Mouse (Mus musculus) megakaryocyte, embryonic 14.5 days (primary cell): Measurements from ENCODE around the gene Gpr18.

Experiments
- FLI1 ChIP-seq: IDR thresholded peaks from 2 replicates; pipeline ENCODE4 v1.6.1; 2012; ENCODE audit warnings: low read length, inconsistent platforms, mixed read lengths
- GATA1 ChIP-seq: IDR thresholded peaks from 3 replicates; pipeline ENCODE4 v1.6.1; 2012; ENCODE audit warnings: mixed read lengths, low read length, inconsistent platforms, borderline replicate concordance

DNA sequence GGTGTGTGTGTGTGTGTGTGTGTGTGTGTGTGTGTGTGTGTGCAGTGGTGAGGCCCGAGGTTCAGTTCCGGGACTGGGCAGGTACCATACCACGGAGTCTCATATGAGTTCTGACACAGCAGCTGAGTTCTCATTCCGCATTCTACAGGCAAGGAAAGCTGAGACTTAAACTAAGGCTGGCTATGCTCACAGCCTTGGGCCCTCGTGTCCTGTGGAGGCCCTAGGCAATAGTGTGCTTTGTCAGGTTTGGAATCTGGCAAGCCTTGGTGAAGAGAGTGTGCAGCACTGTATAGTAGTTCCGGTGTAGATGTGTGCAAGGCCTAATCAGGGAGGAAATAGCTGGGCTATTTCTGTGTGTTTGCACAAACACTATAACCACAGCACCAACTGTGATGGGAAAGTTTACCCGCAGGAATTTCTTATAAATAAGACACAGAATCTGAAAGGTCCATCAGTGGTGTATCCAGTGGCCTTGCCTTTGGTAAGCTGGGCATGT, 12.2 kb downstream of the Gpr18 start:
- TF ChIP-seq GATA1: no peak
- TF ChIP-seq FLI1: no peak
